Mouse (Mus musculus): ENCODE data around the gene A630001G21Rik. TPM values are rescaled to one million over a fixed set of nuclear protein-coding genes. Genes with fewer than 3 reads are reported as not detected.

The A630001G21Rik gene
- 2.9 TPM for polyA plus RNA-seq (2014; fragmentation: Illumina TruSeq; extraction: RNeasy Lipid Tissue Mini Kit (QIAGEN cat#74804); ENCODE audit: low read depth, low replicate concordance)

GRCm38 (mm10) chr1:85778436-85778835 lies at the start of gene A630001G21Rik:
TSS of gene A630001G21Rik (minus strand) at chr1:85778643.

GRCm38 (mm10) chr1:85793208-85794105 lies 15.0 kb upstream of the A630001G21Rik start, which contains the start of gene Cab39:
TSS of gene Cab39 (plus strand) at chr1:85793441.

Other genes starting within 250 kb of the A630001G21Rik start
- not detected for gene G530012D18Rik, start 203.0 kb downstream of the A630001G21Rik start, polyA plus RNA-seq (2014; fragmentation: Illumina TruSeq; extraction: RNeasy Lipid Tissue Mini Kit (QIAGEN cat#74804); ENCODE audit: low read depth, low replicate concordance)
- gene Sp110, start 179.8 kb downstream of the A630001G21Rik start, polyA plus RNA-seq (2014; fragmentation: Illumina TruSeq; extraction: RNeasy Lipid Tissue Mini Kit (QIAGEN cat#74804); ENCODE audit: low read depth, low replicate concordance): 9.3 TPM
- 9.5 TPM for gene Sp140, start 178.3 kb downstream of the A630001G21Rik start, polyA plus RNA-seq (2014; fragmentation: Illumina TruSeq; extraction: RNeasy Lipid Tissue Mini Kit (QIAGEN cat#74804); ENCODE audit: low read depth, low replicate concordance)
- gene Sp100, start 128.7 kb downstream of the A630001G21Rik start, polyA plus RNA-seq (2014; fragmentation: Illumina TruSeq; extraction: RNeasy Lipid Tissue Mini Kit (QIAGEN cat#74804); ENCODE audit: low read depth, low replicate concordance): 32.3 TPM
- gene Cab39, start 14.8 kb upstream of the A630001G21Rik start, polyA plus RNA-seq (2014; fragmentation: Illumina TruSeq; extraction: RNeasy Lipid Tissue Mini Kit (QIAGEN cat#74804); ENCODE audit: low read depth, low replicate concordance): 77.5 TPM
- 257 TPM for gene Itm2c, start 115.6 kb upstream of the A630001G21Rik start, polyA plus RNA-seq (2014; fragmentation: Illumina TruSeq; extraction: RNeasy Lipid Tissue Mini Kit (QIAGEN cat#74804); ENCODE audit: low read depth, low replicate concordance)
- gene 4933407L21Rik, start 149.8 kb upstream of the A630001G21Rik start, polyA plus RNA-seq (2014; fragmentation: Illumina TruSeq; extraction: RNeasy Lipid Tissue Mini Kit (QIAGEN cat#74804); ENCODE audit: low read depth, low replicate concordance): 0.83 TPM
- 0.27 TPM for gene Gpr55, start 182.4 kb upstream of the A630001G21Rik start, polyA plus RNA-seq (2014; fragmentation: Illumina TruSeq; extraction: RNeasy Lipid Tissue Mini Kit (QIAGEN cat#74804); ENCODE audit: low read depth, low replicate concordance)
- gene Spata3, start 238.2 kb upstream of the A630001G21Rik start, polyA plus RNA-seq (2014; fragmentation: Illumina TruSeq; extraction: RNeasy Lipid Tissue Mini Kit (QIAGEN cat#74804); ENCODE audit: low read depth, low replicate concordance): 41.5 TPM